In the genomic region with DNA sequence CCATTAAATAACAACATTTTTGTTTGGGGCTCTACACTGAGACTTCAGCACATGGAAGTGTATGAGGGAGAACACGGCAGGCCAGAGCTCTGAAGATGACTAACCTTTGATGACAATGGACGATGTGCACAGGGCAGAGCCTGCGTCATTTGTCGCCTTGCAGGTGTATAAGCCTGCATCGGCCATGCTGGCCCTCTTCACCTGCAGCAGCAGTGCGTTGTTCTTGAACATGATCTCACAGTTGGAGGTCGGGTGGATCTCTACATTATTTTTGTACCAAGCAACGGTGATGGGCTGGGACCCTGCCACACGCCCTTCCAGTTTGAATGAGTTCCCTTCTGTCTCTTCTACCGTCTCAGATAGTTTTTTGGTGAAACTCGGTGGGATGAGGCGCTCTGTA, we compare ENCODE assay signal across 34 mouse cellular contexts.
"Had no signal": no experiment of that assay in that cellular context is flagged by ENCODE, and none has a peak within 500 bp of the region (broad histone marks: within the 10 kb centered on the region; RNA-seq: fewer than 3 reads in every experiment).

No protein-coding gene starts in this region.

- H3K4me3 ChIP-seq: heart, embryonic 10.5 days; heart, embryonic 12.5 days; heart, embryonic 13.5 days; heart, embryonic 15.5 days; hindbrain, embryonic 10.5 days; hindbrain, embryonic 12.5 days; hindbrain, embryonic 13.5 days; hindbrain, embryonic 15.5 days; intestine, embryonic 15.5 days; kidney, embryonic 15.5 days; layer of hippocampus, adult 2 months had no signal

- H3K4me2 ChIP-seq: heart, embryonic 11.5 days; heart, embryonic 12.5 days; heart, embryonic 13.5 days; heart, embryonic 15.5 days; hindbrain, embryonic 12.5 days; hindbrain, embryonic 13.5 days; hindbrain, embryonic 14.5 days; hindbrain, embryonic 15.5 days; intestine, embryonic 15.5 days; kidney, embryonic 15.5 days had no signal

- ATAC-seq: hindbrain, embryonic 16.5 days; hindbrain, postnatal 0 days; inflammation-experienced regulatory T-cells, adult 6 months; intestine, embryonic 15.5 days; intestine, embryonic 16.5 days; intestine, postnatal 0 days had no signal

- H3K9me3 ChIP-seq: heart, embryonic 10.5 days; heart, embryonic 12.5 days; heart, embryonic 13.5 days; heart, embryonic 15.5 days; hindbrain, embryonic 10.5 days; hindbrain, embryonic 12.5 days; hindbrain, embryonic 13.5 days; hindbrain, embryonic 15.5 days; intestine, embryonic 15.5 days; kidney, embryonic 15.5 days had no signal

- H3K36me3 ChIP-seq: hindbrain, embryonic 10.5 days; hindbrain, embryonic 12.5 days; hindbrain, embryonic 13.5 days; hindbrain, embryonic 15.5 days; intestine, embryonic 15.5 days; kidney, embryonic 15.5 days had no signal

- H3K27me3 ChIP-seq: heart, embryonic 12.5 days; heart, embryonic 13.5 days; heart, embryonic 15.5 days; hindbrain, embryonic 12.5 days; hindbrain, embryonic 13.5 days; hindbrain, embryonic 15.5 days; intestine, embryonic 15.5 days; kidney, embryonic 15.5 days had no signal

- DNase-seq: heart, postnatal 10 days; heart, postnatal 14 days; heart, postnatal 36 days; heart, postnatal 4 days; kidney, adult 11 months; kidney, adult 18-20 months; kidney, adult 2 months; kidney, adult 8-10 months; kidney, adult 9 months; kidney, postnatal 10 days; kidney, postnatal 14 days; kidney, postnatal 25 days; kidney, postnatal 36 days; kidney, postnatal 4 days; layer of hippocampus, adult 9-11 months; layer of hippocampus, postnatal 36 days had no signal

- H3K4me1 ChIP-seq: heart, embryonic 10.5 days; heart, embryonic 12.5 days; heart, embryonic 13.5 days; heart, embryonic 15.5 days; hindbrain, embryonic 12.5 days; hindbrain, embryonic 13.5 days; hindbrain, embryonic 15.5 days; intestine, embryonic 15.5 days had no signal
